Mouse (Mus musculus): Measurements from ENCODE around the gene Padi2. TPM values are rescaled to one million over a fixed set of nuclear protein-coding genes. Genes with fewer than 3 reads are reported as not detected.

Gene Padi2
- total and polyA plus RNA-seq, 3 experiments, result 0.04 TPM; not detected in 2

- dilution Hi-C loops (cut with MboI; ENCODE audit: extremely low pct_ligation_motif_present, extremely low pct_unique_long_range_greater_than_20kb, low sequenced_read_pairs), result no loop called here
- no peak overlapping the region for H3K4me2 ChIP-seq (ENCODE audit: insufficient read depth, low read depth, poor library complexity, severe bottlenecking)
- H3K4me3 ChIP-seq (replicated peaks in 1 of 3; ENCODE audit: low read depth in 2 of 3, low read length in 2 of 3, poor library complexity in 1 of 3), result no peak overlapping the region
- H3K79me2 ChIP-seq (replicated peaks; ENCODE audit: control insufficient read depth, extremely low read depth, insufficient read depth, poor library complexity, severe bottlenecking), result peaks cover 16% of the 10 kb centered on the region
- H3K9me3 ChIP-seq (replicated peaks; ENCODE audit: low read length), result no peaks in the 10 kb centered on the region
- H3K4me1 ChIP-seq (ENCODE audit: control insufficient read depth in 1 of 2, insufficient read depth in 2 of 2), result peaks cover 12 to 22% of the 10 kb centered on the region in 2 experiments; a peak in 3 of 4 replicates
- in situ Hi-C loops (cut with MboI; ENCODE audit: low pct_ligation_motif_present, low pct_unique_long_range_greater_than_20kb, low sequenced_read_pairs), result loop anchor here (5.0 kb wide), 1 partner anchor 51 kb away; the partner anchor contains the start of gene Padi2
- H3K27me3 ChIP-seq (replicated peaks), result peaks cover 46% of the 10 kb centered on the region
- no peak overlapping the region for H3K9ac ChIP-seq (ENCODE audit: insufficient read depth, low read depth)
- DNase-seq (ENCODE audit: extremely low read depth), result no peak
- TF ChIP-seq IRF4 (IDR thresholded peaks at IDR 0.05; ENCODE audit: low read depth, low read length) (no peak), E2F4 (IDR thresholded peaks at IDR 0.05; ENCODE audit: insufficient replicate concordance, low read depth, low read length) (no peak), RAD21 (IDR thresholded peaks at IDR 0.05; ENCODE audit: low read depth, low read length) (no peak), CHD1 (IDR thresholded peaks at IDR 0.05; ENCODE audit: low read depth, low read length) (no peak), UBTF (IDR thresholded peaks at IDR 0.05; ENCODE audit: low read depth, low read length) (no peak), CTCF (conservative IDR thresholded peaks at IDR 0.05 in 1 of 2, IDR thresholded peaks at IDR 0.05 in 1 of 2; ENCODE audit: low read depth in 2 of 2, low read length in 2 of 2) (no peak), JUN (IDR thresholded peaks at IDR 0.05; ENCODE audit: insufficient read depth, low read depth, low read length) (no peak), KAT2A (IDR thresholded peaks at IDR 0.05; ENCODE audit: insufficient replicate concordance, low read length) (no peak), BHLHE40 (IDR thresholded peaks at IDR 0.05; ENCODE audit: low read depth, low read length) (no peak), NELFE (IDR thresholded peaks at IDR 0.05; ENCODE audit: low read depth, low read length) (no peak), MYC (IDR thresholded peaks at IDR 0.05; ENCODE audit: low read depth, low read length) (no peak), MEF2A (IDR thresholded peaks at IDR 0.05; ENCODE audit: borderline replicate concordance, low read depth, low read length) (no peak), TBP (conservative IDR thresholded peaks at IDR 0.05; ENCODE audit: low read depth, low read length) (no peak), ZMIZ1 (IDR thresholded peaks at IDR 0.05; ENCODE audit: low read depth, low read length) (no peak), MAX (IDR thresholded peaks at IDR 0.05; ENCODE audit: low read length) (no peak), GABPA (IDR thresholded peaks at IDR 0.05; ENCODE audit: insufficient replicate concordance, low read depth, low read length) (no peak), ETS1 (conservative IDR thresholded peaks at IDR 0.05; ENCODE audit: low read depth, low read length) (no peak)
- H3K27ac ChIP-seq (ENCODE audit: insufficient read depth, low read depth), result no peak overlapping the region
- H3K36me3 ChIP-seq (replicated peaks in 1 of 2; ENCODE audit: control insufficient read depth in 1 of 2, insufficient read depth in 1 of 2, low read length in 1 of 2), result peaks cover 0 to 3% of the 10 kb centered on the region in 2 experiments
Observed at GRCm38 (mm10) chr4:140958319-140958718, 52.2 kb downstream of the Padi2 start.

- Histone ChIP-seq H3K36me3 (replicated peaks in 1 of 2; ENCODE audit: control insufficient read depth in 1 of 2, insufficient read depth in 1 of 2, low read length in 1 of 2) (peaks cover 0 to 7% of the 10 kb centered on the region in 2 experiments), H3K27ac (ENCODE audit: insufficient read depth, low read depth) (no peak overlapping the region), H3K4me1 (ENCODE audit: control insufficient read depth in 1 of 2, insufficient read depth in 2 of 2) (peaks cover 14 to 28% of the 10 kb centered on the region in 2 experiments), H3K9ac (ENCODE audit: insufficient read depth, low read depth) (no peak overlapping the region), H3K4me2 (ENCODE audit: insufficient read depth, low read depth, poor library complexity, severe bottlenecking) (no peak overlapping the region), H3K9me3 (replicated peaks; ENCODE audit: low read length) (no peaks in the 10 kb centered on the region), H3K27me3 (replicated peaks) (peaks cover 41% of the 10 kb centered on the region), H3K79me2 (replicated peaks; ENCODE audit: control insufficient read depth, extremely low read depth, insufficient read depth, poor library complexity, severe bottlenecking) (peaks cover 16% of the 10 kb centered on the region), H3K4me3 (replicated peaks in 1 of 3; ENCODE audit: low read depth in 2 of 3, low read length in 2 of 3, poor library complexity in 1 of 3) (no peak overlapping the region)
- dilution Hi-C loops (cut with MboI; ENCODE audit: extremely low pct_ligation_motif_present, extremely low pct_unique_long_range_greater_than_20kb, low sequenced_read_pairs) (no loop called here), in situ Hi-C loops (cut with MboI; ENCODE audit: low pct_ligation_motif_present, low pct_unique_long_range_greater_than_20kb, low sequenced_read_pairs) (loop anchor here (5.0 kb wide), 1 partner anchor 52 kb away; the partner anchor contains the start of gene Padi2)
- DNase-seq (ENCODE audit: extremely low read depth), result no peak
- TF ChIP-seq USF1 (IDR thresholded peaks at IDR 0.05; ENCODE audit: low read depth, low read length), result no peak
- no peak for TF ChIP-seq GABPA (IDR thresholded peaks at IDR 0.05; ENCODE audit: insufficient replicate concordance, low read depth, low read length)
- no peak for TF ChIP-seq KAT2A (IDR thresholded peaks at IDR 0.05; ENCODE audit: insufficient replicate concordance, low read length)
- no peak for TF ChIP-seq ZMIZ1 (IDR thresholded peaks at IDR 0.05; ENCODE audit: low read depth, low read length)
- no peak for TF ChIP-seq CHD1 (IDR thresholded peaks at IDR 0.05; ENCODE audit: low read depth, low read length)
- TF ChIP-seq CTCF (conservative IDR thresholded peaks at IDR 0.05 in 1 of 2, IDR thresholded peaks at IDR 0.05 in 1 of 2; ENCODE audit: low read depth in 2 of 2, low read length in 2 of 2), result no peak
- TF ChIP-seq BHLHE40 (IDR thresholded peaks at IDR 0.05; ENCODE audit: low read depth, low read length), result no peak
- TF ChIP-seq E2F4 (IDR thresholded peaks at IDR 0.05; ENCODE audit: insufficient replicate concordance, low read depth, low read length), result no peak
- TF ChIP-seq MAX (IDR thresholded peaks at IDR 0.05; ENCODE audit: low read length), result no peak
- TF ChIP-seq POLR2AphosphoS2 (IDR thresholded peaks at IDR 0.05; ENCODE audit: low read depth, low read length), result no peak
- TF ChIP-seq SMC3 (IDR thresholded peaks at IDR 0.05; ENCODE audit: low read depth, low read length), result no peak
- no peak for TF ChIP-seq RCOR1 (conservative IDR thresholded peaks at IDR 0.05; ENCODE audit: low read depth, low read length)
- TF ChIP-seq CHD2 (IDR thresholded peaks at IDR 0.05; ENCODE audit: low read length), result no peak
- TF ChIP-seq NELFE (IDR thresholded peaks at IDR 0.05; ENCODE audit: low read depth, low read length), result no peak
- TF ChIP-seq USF2 (conservative IDR thresholded peaks at IDR 0.05; ENCODE audit: low read depth, low read length), result no peak
- TF ChIP-seq RAD21 (IDR thresholded peaks at IDR 0.05; ENCODE audit: low read depth, low read length), result no peak
- TF ChIP-seq PAX5 (IDR thresholded peaks at IDR 0.05; ENCODE audit: low read length), result no peak
- TF ChIP-seq MAZ (IDR thresholded peaks at IDR 0.05; ENCODE audit: low read depth, low read length), result no peak
Observed at GRCm38 (mm10) chr4:140959128-140959679, 53.1 kb downstream of the Padi2 start.

Measured in CH12.LX (cell line).